Mouse (Mus musculus) ES-Bruce4 (cell line): Measurements from ENCODE around the gene Tgm2. TPM values are rescaled to one million over a fixed set of nuclear protein-coding genes. Genes with fewer than 3 reads are reported as not detected.

Source experiments
- H3K27ac ChIP-seq: 2 replicates; pipeline ENCODE4 v1.5.1; 2012; ENCODE audit warnings: low read length, inconsistent platforms; ENCODE audit not compliant: insufficient read depth
- H3K27me3 ChIP-seq: 2 replicates; pipeline ENCODE4 v1.6.1; 2012; ENCODE audit warnings: mild to moderate bottlenecking, low read length, inconsistent platforms; ENCODE audit not compliant: control insufficient read depth, poor library complexity, insufficient read depth, severe bottlenecking
- H3K36me3 ChIP-seq: 2 replicates; pipeline ENCODE4 v1.6.1; 2012; ENCODE audit warnings: inconsistent platforms, mild to moderate bottlenecking, low read length, moderate library complexity; ENCODE audit not compliant: control insufficient read depth, poor library complexity, insufficient read depth, severe bottlenecking
- H3K4me1 ChIP-seq: one replicate; pipeline ENCODE4 v1.8.1; 2011; ENCODE audit warnings: low read length; ENCODE audit not compliant: control insufficient read depth, insufficient read depth
- H3K4me3 ChIP-seq: 2 replicates; pipeline ENCODE4 v1.5.1; 2011; ENCODE audit warnings: low read depth, mild to moderate bottlenecking, low read length
- H3K9ac ChIP-seq: 2 replicates; pipeline ENCODE4 v1.6.1; 2012; ENCODE audit warnings: low read depth, mild to moderate bottlenecking, inconsistent platforms; ENCODE audit not compliant: poor library complexity, severe bottlenecking
- H3K9me3 ChIP-seq: replicated peaks from 2 replicates; pipeline ENCODE4 v1.6.1; 2012; ENCODE audit warnings: mild to moderate bottlenecking, low read length, inconsistent platforms; ENCODE audit not compliant: control insufficient read depth, poor library complexity, insufficient read depth, severe bottlenecking
- CTCF ChIP-seq: IDR thresholded peaks from one replicate; pipeline ENCODE4 v1.8.1; 2011; ENCODE audit warnings: low read depth, low read length
- EP300 ChIP-seq: IDR thresholded peaks from 2 replicates; pipeline ENCODE4 v1.6.1; 2011; ENCODE audit warnings: low read depth, low read length; ENCODE audit not compliant: insufficient read depth
- POLR2A ChIP-seq: IDR thresholded peaks from one replicate; pipeline ENCODE4 v1.8.1; 2011; ENCODE audit warnings: low read length; ENCODE audit not compliant: insufficient read depth
- polyA plus RNA-seq: library from polyadenylated mRNA; stranded (reverse); fragments of >200 nt; gene quantifications from 2 replicates; pipeline ENCODE4 v1.2.4, GENCODE M21; 2011; ENCODE audit warnings: low read depth; ENCODE audit not compliant: missing spikeins, insufficient read depth, insufficient read length

The Tgm2 gene
- polyA plus RNA-seq, 1 experiment, result 18.4 TPM

DNA sequence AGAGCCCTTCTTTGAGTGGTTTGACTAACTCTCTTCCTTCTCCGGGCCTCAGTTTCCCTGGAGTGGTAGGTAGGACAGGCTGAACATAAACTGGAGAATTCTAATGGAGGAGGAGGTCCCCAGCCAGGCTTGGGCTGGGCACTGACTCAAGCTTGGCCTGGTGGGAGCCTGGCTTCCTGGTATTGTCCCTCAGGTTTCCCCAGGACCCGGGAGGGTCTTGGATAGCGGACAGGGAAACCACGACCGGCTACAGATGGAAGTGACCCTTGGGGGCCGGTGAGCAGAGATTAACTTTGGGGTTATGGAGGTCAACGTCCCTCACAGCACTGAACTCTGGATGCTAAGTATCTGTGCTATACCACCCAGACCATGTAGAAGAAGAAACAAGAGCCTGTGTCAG is 5.0 kb downstream of the Tgm2 start:
- H3K9me3 ChIP-seq, result no peaks in the 10 kb centered on the region
- H3K9ac ChIP-seq, result no peak overlapping the region
- no peak overlapping the region for H3K4me3 ChIP-seq
- H3K4me1 ChIP-seq, result no peaks in the 10 kb centered on the region
- TF ChIP-seq EP300, result no peak
- TF ChIP-seq CTCF, result no peak
- TF ChIP-seq POLR2A, result no peak
- no peaks in the 10 kb centered on the region for H3K36me3 ChIP-seq
- H3K27me3 ChIP-seq, result no peaks in the 10 kb centered on the region
- no peak overlapping the region for H3K27ac ChIP-seq

GRCm38 (mm10) chr2:158140664-158141063 is 5.6 kb downstream of the Tgm2 start:
- Histone ChIP-seq H3K27ac (no peak overlapping the region), H3K36me3 (no peaks in the 10 kb centered on the region), H3K9me3 (no peaks in the 10 kb centered on the region), H3K4me1 (no peaks in the 10 kb centered on the region), H3K9ac (no peak overlapping the region), H3K27me3 (no peaks in the 10 kb centered on the region), H3K4me3 (no peak overlapping the region)
- no peak for TF ChIP-seq CTCF
- no peak for TF ChIP-seq EP300
- no peak for TF ChIP-seq POLR2A

GRCm38 (mm10) chr2:158139628-158140027 is 6.6 kb downstream of the Tgm2 start:
- Histone ChIP-seq H3K4me3 (no peak overlapping the region), H3K27me3 (no peaks in the 10 kb centered on the region), H3K9me3 (no peaks in the 10 kb centered on the region), H3K4me1 (no peaks in the 10 kb centered on the region), H3K27ac (no peak overlapping the region), H3K9ac (no peak overlapping the region), H3K36me3 (no peaks in the 10 kb centered on the region)
- no peak for TF ChIP-seq EP300
- TF ChIP-seq CTCF, result no peak
- no peak for TF ChIP-seq POLR2A

GRCm38 (mm10) chr2:158138778-158139177 is 7.5 kb downstream of the Tgm2 start:
- no peaks in the 10 kb centered on the region for H3K4me1 ChIP-seq
- H3K9me3 ChIP-seq, result no peaks in the 10 kb centered on the region
- no peaks in the 10 kb centered on the region for H3K36me3 ChIP-seq
- H3K4me3 ChIP-seq, result no peak overlapping the region
- H3K27ac ChIP-seq, result no peak overlapping the region
- TF ChIP-seq POLR2A, result no peak
- no peak for TF ChIP-seq EP300
- no peak for TF ChIP-seq CTCF
- H3K27me3 ChIP-seq, result no peaks in the 10 kb centered on the region
- no peak overlapping the region for H3K9ac ChIP-seq

GRCm38 (mm10) chr2:158137771-158138170 is 8.5 kb downstream of the Tgm2 start:
- H3K4me3 ChIP-seq, result no peak overlapping the region
- H3K36me3 ChIP-seq, result no peaks in the 10 kb centered on the region
- no peaks in the 10 kb centered on the region for H3K4me1 ChIP-seq
- no peak overlapping the region for H3K9ac ChIP-seq
- H3K27ac ChIP-seq, result no peak overlapping the region
- no peak for TF ChIP-seq POLR2A
- TF ChIP-seq EP300, result no peak
- TF ChIP-seq CTCF, result no peak
- no peaks in the 10 kb centered on the region for H3K9me3 ChIP-seq
- no peaks in the 10 kb centered on the region for H3K27me3 ChIP-seq

GRCm38 (mm10) chr2:158136205-158136604 is 10.0 kb downstream of the Tgm2 start:
- H3K9me3 ChIP-seq, result no peaks in the 10 kb centered on the region
- TF ChIP-seq POLR2A (no peak), EP300 (no peak), CTCF (no peak)
- H3K36me3 ChIP-seq, result no peaks in the 10 kb centered on the region
- no peak overlapping the region for H3K9ac ChIP-seq
- H3K27ac ChIP-seq, result no peak overlapping the region
- H3K4me3 ChIP-seq, result no peak overlapping the region
- H3K27me3 ChIP-seq, result no peaks in the 10 kb centered on the region
- no peaks in the 10 kb centered on the region for H3K4me1 ChIP-seq
